Mouse (Mus musculus) megakaryocyte-erythroid progenitor cell, adult 5-6 weeks (primary cell): ENCODE results near the gene Olfr1480. TPM values are rescaled to one million over a fixed set of nuclear protein-coding genes. Genes with fewer than 3 reads are reported as not detected.

Source experiments
- ATAC-seq: replicated peaks from 2 replicates; pipeline ENCODE4 v1.8.0; 2016; ENCODE audit warnings: mild to moderate bottlenecking, inconsistent platforms; ENCODE audit not compliant: severe bottlenecking, poor library complexity, low FRiP score, low TSS enrichment
- total RNA-seq, 2 experiments: library from RNA; stranded (forward) in 1 of 2; stranded (reverse) in 1 of 2; fragments of 200-1000, 215-1000 nt in 1 of 2; fragments of >200 nt in 1 of 2; fragmentation: Nextera tagmentation in 1 of 2; gene quantifications; 2 replicates each; pipeline ENCODE4 v1.2.3; 2014 to 2017

The Olfr1480 gene
- not detected in 2 replicates for total RNA-seq (2014; fragmentation: Nextera tagmentation)
- not detected in 2 replicates for total RNA-seq (2017)

DNA sequence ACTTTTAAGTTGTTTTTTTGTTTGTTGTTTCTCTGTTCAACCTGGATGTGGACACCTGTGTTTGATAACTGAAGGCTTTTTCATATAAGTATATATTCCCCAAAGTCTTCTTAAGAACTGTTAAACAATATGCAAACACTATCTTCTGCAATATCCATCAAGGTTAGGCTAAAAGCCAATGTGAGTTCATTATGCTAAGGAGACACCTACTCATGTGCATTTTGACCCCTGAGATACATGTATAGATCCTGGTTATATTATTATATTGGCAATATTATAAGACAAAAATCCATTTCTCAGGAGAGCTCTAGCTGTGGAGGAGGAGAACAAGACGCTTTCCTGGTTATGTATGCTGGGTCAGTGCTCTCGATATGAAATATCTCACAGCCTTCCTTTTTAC lies at the start of gene Olfr1480:
Olfr1480 (plus strand) TSS at position 301 of the 400 bp plus-strand sequence.
- no peak for ATAC-seq

DNA sequence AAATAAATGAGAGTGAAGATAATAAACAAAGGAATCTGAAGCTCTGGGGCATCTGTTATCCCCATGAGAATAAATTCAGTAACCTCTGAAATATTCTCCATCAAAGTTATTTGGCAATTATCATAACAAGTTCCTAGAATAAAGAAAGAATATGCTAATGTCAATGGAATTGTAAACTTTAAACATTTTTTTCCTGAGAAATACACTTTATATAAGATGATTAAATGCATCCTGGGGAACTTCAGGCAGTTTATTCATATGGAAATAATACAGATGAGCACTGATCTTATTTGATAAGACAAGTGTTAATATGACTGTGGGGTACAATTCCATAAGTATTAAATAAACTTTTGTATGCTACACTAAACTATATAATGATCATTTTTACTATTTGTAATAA lies 47.6 kb upstream of the Olfr1480 start, which contains the start of gene Olfr1475:
Olfr1475 (minus strand) TSS at position 101 of the 400 bp plus-strand sequence.
- ATAC-seq: no peak

GRCm38 (mm10) chr19:13500246-13500645 lies 27.5 kb upstream of the Olfr1480 start, which contains the start of gene Olfr1477:
Olfr1477 (plus strand) TSS chr19:13500546.
- no peak for ATAC-seq

Other genes starting within 250 kb of the Olfr1480 start
- gene Olfr1465, start 212.4 kb upstream of the Olfr1480 start, total RNA-seq (2014; fragmentation: Nextera tagmentation): not detected in 2 replicates
- not detected in 2 replicates for gene Olfr1465, start 212.4 kb upstream of the Olfr1480 start, total RNA-seq (2017)
- gene Olfr1466, start 189.1 kb upstream of the Olfr1480 start, total RNA-seq (2014; fragmentation: Nextera tagmentation): not detected in 2 replicates
- not detected in 2 replicates for gene Olfr1466, start 189.1 kb upstream of the Olfr1480 start, total RNA-seq (2017)
- not detected in 2 replicates for gene Olfr1467, start 165.7 kb upstream of the Olfr1480 start, total RNA-seq (2014; fragmentation: Nextera tagmentation)
- gene Olfr1467, start 165.7 kb upstream of the Olfr1480 start, total RNA-seq (2017): not detected in 2 replicates
- gene Olfr1469, start 120.1 kb upstream of the Olfr1480 start, total RNA-seq (2014; fragmentation: Nextera tagmentation): not detected in 2 replicates
- gene Olfr1469, start 120.1 kb upstream of the Olfr1480 start, total RNA-seq (2017): not detected in 2 replicates
- not detected in 2 replicates for gene Olfr1471, start 84.5 kb upstream of the Olfr1480 start, total RNA-seq (2014; fragmentation: Nextera tagmentation)
- not detected in 2 replicates for gene Olfr1471, start 84.5 kb upstream of the Olfr1480 start, total RNA-seq (2017)
- not detected in 2 replicates for gene Olfr1472, start 71.8 kb upstream of the Olfr1480 start, total RNA-seq (2014; fragmentation: Nextera tagmentation)
- gene Olfr1472, start 71.8 kb upstream of the Olfr1480 start, total RNA-seq (2017): not detected in 2 replicates
- not detected in 2 replicates for gene Olfr1474, start 58.3 kb upstream of the Olfr1480 start, total RNA-seq (2014; fragmentation: Nextera tagmentation)
- gene Olfr1474, start 58.3 kb upstream of the Olfr1480 start, total RNA-seq (2017): not detected in 2 replicates
- not detected in 2 replicates for gene Olfr1475, start 47.7 kb upstream of the Olfr1480 start, total RNA-seq (2014; fragmentation: Nextera tagmentation)
- not detected in 2 replicates for gene Olfr1475, start 47.7 kb upstream of the Olfr1480 start, total RNA-seq (2017)
- not detected in 2 replicates for gene Olfr1477, start 27.4 kb upstream of the Olfr1480 start, total RNA-seq (2014; fragmentation: Nextera tagmentation)
- gene Olfr1477, start 27.4 kb upstream of the Olfr1480 start, total RNA-seq (2017): not detected in 2 replicates
- gene Olfr1484, start 55.6 kb downstream of the Olfr1480 start, total RNA-seq (2014; fragmentation: Nextera tagmentation): not detected in 2 replicates
- not detected in 2 replicates for gene Olfr1484, start 55.6 kb downstream of the Olfr1480 start, total RNA-seq (2017)
- not detected in 2 replicates for gene Olfr1487, start 89.5 kb downstream of the Olfr1480 start, total RNA-seq (2014; fragmentation: Nextera tagmentation)
- gene Olfr1487, start 89.5 kb downstream of the Olfr1480 start, total RNA-seq (2017): not detected in 2 replicates
- gene Olfr1489, start 103.7 kb downstream of the Olfr1480 start, total RNA-seq (2014; fragmentation: Nextera tagmentation): not detected in 2 replicates
- not detected in 2 replicates for gene Olfr1489, start 103.7 kb downstream of the Olfr1480 start, total RNA-seq (2017)
- not detected in 2 replicates for gene Olfr1490, start 123.2 kb downstream of the Olfr1480 start, total RNA-seq (2014; fragmentation: Nextera tagmentation)
- not detected in 2 replicates for gene Olfr1490, start 123.2 kb downstream of the Olfr1480 start, total RNA-seq (2017)
- not detected in 2 replicates for gene Olfr1491, start 169.4 kb downstream of the Olfr1480 start, total RNA-seq (2014; fragmentation: Nextera tagmentation)
- gene Olfr1491, start 169.4 kb downstream of the Olfr1480 start, total RNA-seq (2017): not detected in 2 replicates
- gene Olfr1493-ps1, start 195.4 kb downstream of the Olfr1480 start, total RNA-seq (2014; fragmentation: Nextera tagmentation): not detected in 2 replicates
- gene Olfr1493-ps1, start 195.4 kb downstream of the Olfr1480 start, total RNA-seq (2017): not detected in 2 replicates
- not detected in 2 replicates for gene Olfr1494, start 211.8 kb downstream of the Olfr1480 start, total RNA-seq (2014; fragmentation: Nextera tagmentation)
- gene Olfr1494, start 211.8 kb downstream of the Olfr1480 start, total RNA-seq (2017): not detected in 2 replicates
- not detected in 2 replicates for gene Olfr1495, start 236.7 kb downstream of the Olfr1480 start, total RNA-seq (2014; fragmentation: Nextera tagmentation)
- not detected in 2 replicates for gene Olfr1495, start 236.7 kb downstream of the Olfr1480 start, total RNA-seq (2017)
- not detected in 2 replicates for gene Olfr1496, start 250.0 kb downstream of the Olfr1480 start, total RNA-seq (2014; fragmentation: Nextera tagmentation)
- not detected in 2 replicates for gene Olfr1496, start 250.0 kb downstream of the Olfr1480 start, total RNA-seq (2017)